Mouse (Mus musculus): ENCODE data around the gene Gp1bb.

DNA sequence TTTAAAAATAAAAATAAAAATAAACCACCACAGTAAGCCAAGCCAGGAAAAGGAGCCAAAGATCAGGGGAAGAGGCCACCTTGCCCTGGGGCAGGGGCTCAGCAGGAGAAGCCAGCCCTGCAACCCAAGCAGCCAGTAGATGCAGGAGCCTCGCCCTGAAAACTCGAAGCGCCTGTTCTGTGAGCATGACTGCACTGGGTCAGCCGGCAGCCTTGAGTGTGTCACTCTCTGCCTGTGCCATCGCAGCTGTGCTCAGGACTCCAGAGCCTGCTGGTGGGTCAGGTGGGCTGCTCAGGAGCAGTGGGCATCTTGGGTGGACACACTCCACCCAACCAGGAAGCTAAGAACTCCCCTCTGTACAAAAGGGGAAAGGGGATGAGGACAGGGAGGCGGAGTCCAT is 23.1 kb upstream of the Gp1bb start:
- TF ChIP-seq GATA1 (IDR thresholded peaks at IDR 0.05; ENCODE audit: borderline replicate concordance, low read length) (no peak), FLI1 (IDR thresholded peaks at IDR 0.05; ENCODE audit: low read length) (no peak)

Data from megakaryocyte, embryonic 14.5 days (primary cell).